In the genomic region with DNA sequence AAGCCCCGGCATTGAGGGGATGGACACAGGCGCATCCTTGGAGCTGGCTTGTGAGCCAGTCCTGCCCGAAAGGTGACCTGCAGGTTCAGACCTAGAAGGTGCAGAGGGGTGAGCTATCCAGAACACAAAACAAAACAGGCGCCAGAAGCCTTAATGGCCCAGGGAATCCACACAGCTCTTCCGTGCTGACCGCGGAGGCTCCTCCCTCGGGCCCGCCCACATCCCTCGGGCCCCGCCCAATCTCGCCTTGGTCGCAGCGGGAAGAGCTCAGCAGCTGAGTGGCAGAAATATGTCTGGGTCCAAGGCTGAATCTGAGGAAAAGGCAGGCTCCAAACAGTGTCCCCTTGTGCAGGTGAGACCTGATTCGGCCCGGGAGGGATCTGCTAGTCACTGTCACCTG, we compare ENCODE assay signal across 8 mouse cellular contexts. TPM values are rescaled to one million over a fixed set of nuclear protein-coding genes. Genes with fewer than 3 reads are reported as not detected.
A peak's percentile ranks its signal among the peaks of the same experiment; 100 is the strongest.
DNase-seq lines count a peak whose midpoint lies in the region; ATAC-seq and TF ChIP-seq lines count a peak whose summit lies in the region.

No protein-coding gene starts in this region.

- peak overlapping the region; percentile 44 for H3K4me2 ChIP-seq in forebrain, embryonic 14.5 days (ENCODE audit: low read length)
- peak overlapping the region; percentile 54 for H3K4me2 ChIP-seq in neural tube, embryonic 15.5 days

- H3K27me3 ChIP-seq in E14TG2a.4 (ENCODE audit: insufficient read depth, low read length), result no peaks in the 10 kb centered on the region
- no peaks in the 10 kb centered on the region for H3K27me3 ChIP-seq in forebrain, embryonic 14.5 days (replicated peaks; ENCODE audit: control insufficient read depth, insufficient read depth, low read length)
- H3K27me3 ChIP-seq in neural tube, embryonic 15.5 days (replicated peaks), result no peaks in the 10 kb centered on the region

- peak overlapping the region; percentile 45 for H3K9ac ChIP-seq in forebrain, embryonic 14.5 days (ENCODE audit: low read length)
- H3K9ac ChIP-seq in neural tube, embryonic 15.5 days (replicated peaks), result 0 out of 2 replicates have a peak overlapping the region, but pooled peaks have one; percentile 14

- no peak for TF ChIP-seq POLR2A in lung, adult 2 months (IDR thresholded peaks at IDR 0.05; ENCODE audit: borderline replicate concordance, extremely low read depth, low read depth, low read length)

- no peak overlapping the region for H3K27ac ChIP-seq in forebrain, embryonic 14.5 days (ENCODE audit: low read depth, low read length)
- no peak overlapping the region for H3K27ac ChIP-seq in neural tube, embryonic 15.5 days (replicated peaks)

- TF ChIP-seq CTCF in E14TG2a.4 (conservative IDR thresholded peaks at IDR 0.05; ENCODE audit: low read length), result no peak
- TF ChIP-seq CTCF in lung, adult 2 months (IDR thresholded peaks at IDR 0.05; ENCODE audit: insufficient read depth, low read length), result no peak

- intact Hi-C loops in heart, postnatal 14 days (cut with DNase I), result no loop called here

- H3K36me3 ChIP-seq in E14TG2a.4 (ENCODE audit: insufficient read depth, low read length), result peaks cover 29% of the 10 kb centered on the region
- H3K36me3 ChIP-seq in forebrain, embryonic 14.5 days (ENCODE audit: control insufficient read depth, insufficient read depth, low read length), result peaks cover 27% of the 10 kb centered on the region; the same call in 1 of the 2 replicates
- H3K36me3 ChIP-seq in neural tube, embryonic 15.5 days, result no peaks in the 10 kb centered on the region

- DNase-seq in c-Kit-positive CD71-negative TER-119-negative erythroid progenitor cells, embryonic 14.5 days (ENCODE audit: low read depth), result peak; percentile 63
- DNase-seq in forebrain, embryonic 14.5 days (ENCODE audit: low spot score), result peak; percentile 39
- peak; percentile 70 to 76 for DNase-seq in heart, postnatal 14 days
- DNase-seq in layer of hippocampus, adult 18-20 months (ENCODE audit: low spot score in 2 of 2), result peak; percentile 19 to 48
- peak; percentile 76 for DNase-seq in lung, adult 2 months
- peak; percentile 83 for DNase-seq in testis, postnatal 14 days (ENCODE audit: low spot score)

- WGBS in forebrain, embryonic 14.5 days, result 21% methylated on average over 16 of the region's 16 CpGs
- WGBS in lung, adult 2 months, result 24% methylated on average over 16 of the region's 16 CpGs
- 23% methylated on average over 16 of the region's 16 CpGs for WGBS in neural tube, embryonic 15.5 days

- ATAC-seq in forebrain, embryonic 14.5 days, result peak; percentile 63
- ATAC-seq in neural tube, embryonic 15.5 days (ENCODE audit: low FRiP score), result peak; percentile 65; the same call in 1 of the 2 replicates

- H3K4me1 ChIP-seq in E14TG2a.4 (replicated peaks; ENCODE audit: low read depth, low read length), result peaks cover 69% of the 10 kb centered on the region
- H3K4me1 ChIP-seq in forebrain, embryonic 14.5 days (ENCODE audit: control insufficient read depth, insufficient read depth, low read length), result 0 out of 2 replicates have a peak, but pooled peaks cover 8% of the 10 kb centered on the region
- no peaks in the 10 kb centered on the region; the same call in none of the 2 replicates for H3K4me1 ChIP-seq in lung, adult 2 months (ENCODE audit: control insufficient read depth, insufficient read depth, low read length)
- H3K4me1 ChIP-seq in neural tube, embryonic 15.5 days, result peaks cover 19% of the 10 kb centered on the region

- H3K9me3 ChIP-seq in E14TG2a.4 (ENCODE audit: low read length), result no peaks in the 10 kb centered on the region
- no peaks in the 10 kb centered on the region for H3K9me3 ChIP-seq in forebrain, embryonic 14.5 days (replicated peaks; ENCODE audit: control insufficient read depth, low read length)
- H3K9me3 ChIP-seq in neural tube, embryonic 15.5 days (replicated peaks), result no peaks in the 10 kb centered on the region

- H3K4me3 ChIP-seq in E14TG2a.4 (replicated peaks; ENCODE audit: low read length), result peak overlapping the region; percentile 74
- H3K4me3 ChIP-seq in forebrain, embryonic 14.5 days (ENCODE audit: low read depth, low read length), result peak overlapping the region; percentile 27
- peak overlapping the region; percentile 69 for H3K4me3 ChIP-seq in lung, adult 2 months (replicated peaks; ENCODE audit: extremely low read depth, low read depth, low read length)
- H3K4me3 ChIP-seq in neural tube, embryonic 15.5 days (replicated peaks), result peak overlapping the region; percentile 34

RNA-seq across cellular contexts. Expression of gene Wdr76, which starts 3.1 kb away (rescaled TPM):
- 5.5 and 5.6 TPM in 2 replicates for polyA plus RNA-seq in forebrain, embryonic 14.5 days (2014; fragmentation: Nextera tagmentation; extraction: Ambion mirVana)
- total RNA-seq in heart, postnatal 14 days (2021), result 1 to 10 TPM; 3.2 to 5.5 TPM
- total RNA-seq in layer of hippocampus, adult 18-20 months (2021), result 1 to 10 TPM; 2.5 to 2.7 TPM
- polyA plus RNA-seq in lung, adult 2 months (2012; rRNA removed), result 1.3 and 3.0 TPM in 2 replicates
- polyA plus RNA-seq in neural tube, embryonic 15.5 days (2015; fragmentation: Nextera tagmentation; extraction: Ambion mirVana), result 3.4 and 5.3 TPM in 2 replicates

RNA-seq across cellular contexts. Expression of gene Mfap1a, which starts 3.1 kb away (rescaled TPM):
- 19.4 and 24.4 TPM in 2 replicates for polyA plus RNA-seq in forebrain, embryonic 14.5 days (2014; fragmentation: Nextera tagmentation; extraction: Ambion mirVana)
- 10 to 100 TPM; 27.2 to 28.2 TPM for total RNA-seq in heart, postnatal 14 days (2021)
- 10 to 100 TPM; 31.0 to 31.4 TPM for total RNA-seq in layer of hippocampus, adult 18-20 months (2021)
- 3.0 and 4.9 TPM in 2 replicates for polyA plus RNA-seq in lung, adult 2 months (2012; rRNA removed)
- polyA plus RNA-seq in neural tube, embryonic 15.5 days (2015; fragmentation: Nextera tagmentation; extraction: Ambion mirVana), result 27.8 and 28.8 TPM in 2 replicates

RNA-seq across cellular contexts. Expression of gene Mfap1b, which starts 35.7 kb away (rescaled TPM):
- polyA plus RNA-seq in forebrain, embryonic 14.5 days (2014; fragmentation: Nextera tagmentation; extraction: Ambion mirVana), result 65.7 and 73.0 TPM in 2 replicates
- 10 to 100 TPM; 25.7 to 25.9 TPM for total RNA-seq in heart, postnatal 14 days (2021)
- 10 to 100 TPM; 47.8 to 52.9 TPM for total RNA-seq in layer of hippocampus, adult 18-20 months (2021)
- 3.3 and 5.1 TPM in 2 replicates for polyA plus RNA-seq in lung, adult 2 months (2012; rRNA removed)
- polyA plus RNA-seq in neural tube, embryonic 15.5 days (2015; fragmentation: Nextera tagmentation; extraction: Ambion mirVana), result 67.8 and 71.5 TPM in 2 replicates

RNA-seq across cellular contexts. Expression of gene Serinc4, which starts 53.0 kb away (rescaled TPM):
- polyA plus RNA-seq in forebrain, embryonic 14.5 days (2014; fragmentation: Nextera tagmentation; extraction: Ambion mirVana), result 0.95 and 1.1 TPM in 2 replicates
- total RNA-seq in heart, postnatal 14 days (2021), result under 1 TPM in 1 of 2 experiments, not detected in 1; 0.17 TPM
- under 1 TPM; 0.40 to 0.56 TPM for total RNA-seq in layer of hippocampus, adult 18-20 months (2021)
- 0.40 and 0.66 TPM in 2 replicates for polyA plus RNA-seq in lung, adult 2 months (2012; rRNA removed)
- 0.63 and 0.92 TPM in 2 replicates for polyA plus RNA-seq in neural tube, embryonic 15.5 days (2015; fragmentation: Nextera tagmentation; extraction: Ambion mirVana)

RNA-seq across cellular contexts. Expression of gene Hypk, which starts 56.5 kb away (rescaled TPM):
- 91.9 and 95.1 TPM in 2 replicates for polyA plus RNA-seq in forebrain, embryonic 14.5 days (2014; fragmentation: Nextera tagmentation; extraction: Ambion mirVana)
- total RNA-seq in heart, postnatal 14 days (2021), result 10 to 100 TPM; 18.2 to 20.4 TPM
- total RNA-seq in layer of hippocampus, adult 18-20 months (2021), result 10 to 100 TPM; 17.8 to 18.0 TPM
- polyA plus RNA-seq in lung, adult 2 months (2012; rRNA removed), result 6.8 and 10.1 TPM in 2 replicates
- 118 and 120 TPM in 2 replicates for polyA plus RNA-seq in neural tube, embryonic 15.5 days (2015; fragmentation: Nextera tagmentation; extraction: Ambion mirVana)

Comparison
In these comparisons a context has a peak if more than half of its experiments do, and no peak if none do; other contexts are left out.
1. RNA of gene Mfap1b, which starts 35.7 kb away (polyA plus RNA-seq): 67.8 to 71.5 TPM in neural tube, embryonic 15.5 days and 65.7 to 73.0 TPM in forebrain, embryonic 14.5 days; 3.3 to 5.1 TPM in lung, adult 2 months; every median in the first group is over 10 times any median in the second.
2. Peak in every context shown above with its lines, with median percentiles within 50 percentile points of each other: H3K4me3 ChIP-seq and DNase-seq.